Mouse (Mus musculus): ENCODE data around the gene Dmwd.

GRCm38 (mm10) chr7:19100290-19100689, 24.3 kb downstream of the Dmwd start:
- no peak for TF ChIP-seq ZC3H11A (IDR thresholded peaks at IDR 0.05; ENCODE audit: low read depth, low read length)
- no peak for TF ChIP-seq USF2 (IDR thresholded peaks at IDR 0.05; ENCODE audit: borderline replicate concordance in 1 of 2, insufficient read depth in 1 of 2, low read depth in 1 of 2, low read length in 2 of 2)
- TF ChIP-seq GABPA (IDR thresholded peaks at IDR 0.05; ENCODE audit: low read depth, low read length), result no peak
- no peak for TF ChIP-seq POLR2AphosphoS2 (IDR thresholded peaks at IDR 0.05; ENCODE audit: low read length)
- TF ChIP-seq CTCF (IDR thresholded peaks at IDR 0.05 in 2 of 3, conservative IDR thresholded peaks at IDR 0.05 in 1 of 3; ENCODE audit: control insufficient read depth in 1 of 3, insufficient read depth in 1 of 3, low read depth in 2 of 3, low read length in 3 of 3, poor library complexity in 1 of 3, severe bottlenecking in 1 of 3), result no peak
- no peak for TF ChIP-seq POLR2A (IDR thresholded peaks at IDR 0.05; ENCODE audit: control insufficient read depth in 1 of 2, insufficient read depth in 1 of 2, low read depth in 1 of 2, low read length in 2 of 2, poor library complexity in 1 of 2)
- TF ChIP-seq RAD21 (IDR thresholded peaks at IDR 0.05; ENCODE audit: low read depth, low read length), result no peak
- TF ChIP-seq MAX (IDR thresholded peaks at IDR 0.05; ENCODE audit: low read length), result no peak
- no peak for TF ChIP-seq GATA1 (IDR thresholded peaks at IDR 0.05; ENCODE audit: low read depth, low read length)
- no peak for TF ChIP-seq ZMIZ1 (IDR thresholded peaks at IDR 0.05; ENCODE audit: low read depth, low read length)
- no peak for TF ChIP-seq SIN3A (IDR thresholded peaks at IDR 0.05; ENCODE audit: low read length)
- TF ChIP-seq ZNF384 (IDR thresholded peaks at IDR 0.05; ENCODE audit: low read depth, low read length), result no peak

Data from MEL (cell line).